Mouse (Mus musculus) cerebellum, adult 2 months (tissue): ENCODE measurements around the gene Snd1. TPM values are rescaled to one million over a fixed set of nuclear protein-coding genes. Genes with fewer than 3 reads are reported as not detected.

Experiments used
- DNase-seq, 2 experiments: peaks; one replicate each; pipeline ENCODE4 v3.0.0; 2021
- H3K27ac ChIP-seq: fragments of 200-500 bp; 2 replicates; pipeline ENCODE4 v1.5.1; 2012; ENCODE audit warnings: low read length, control low read depth, inconsistent platforms; ENCODE audit not compliant: insufficient read depth
- H3K27me3 ChIP-seq: fragments of 200-500 bp; 2 replicates; pipeline ENCODE4 v1.6.1; 2012; ENCODE audit warnings: inconsistent platforms, mild to moderate bottlenecking, low read length, moderate library complexity; ENCODE audit not compliant: control insufficient read depth, insufficient read depth
- H3K4me1 ChIP-seq: fragments of 200-500 bp; 2 replicates; pipeline ENCODE4 v1.6.1; 2011; ENCODE audit warnings: low read length; ENCODE audit not compliant: control insufficient read depth, insufficient read depth
- H3K4me3 ChIP-seq: fragments of 200-500 bp; replicated peaks from 2 replicates; pipeline ENCODE3; 2011; ENCODE audit warnings: mild to moderate bottlenecking, low read depth, low read length, control low read depth; ENCODE audit not compliant: insufficient read depth
- CTCF ChIP-seq: fragments of 200-500 bp; IDR thresholded peaks from 2 replicates; pipeline ENCODE4 v1.5.1; 2011; ENCODE audit warnings: low read depth, mild to moderate bottlenecking, control low read depth, low read length, moderate library complexity, borderline replicate concordance; ENCODE audit not compliant: insufficient read depth
- POLR2A ChIP-seq: fragments of 200-500 bp; IDR thresholded peaks from 2 replicates; pipeline ENCODE4 v1.6.1; 2011; ENCODE audit warnings: low read length, control low read depth, borderline replicate concordance; ENCODE audit not compliant: insufficient read depth
- WGBS: fragments of 180-500 bp; shearing (Covaris S2); methylation state at CpG from one replicate; pipeline ENCODE4 v1.1.7; 2018; 5-methylcytosine and 5-hydroxymethylcytosine counted together
- polyA plus RNA-seq: library from polyadenylated mRNA; depleted of rRNA; stranded (reverse); fragments of >200 nt; gene quantifications from 2 replicates; pipeline ENCODE4 v1.2.3, GENCODE M21; 2012

Gene Snd1
- polyA plus RNA-seq, 1 experiment = 57.0 TPM

DNA sequence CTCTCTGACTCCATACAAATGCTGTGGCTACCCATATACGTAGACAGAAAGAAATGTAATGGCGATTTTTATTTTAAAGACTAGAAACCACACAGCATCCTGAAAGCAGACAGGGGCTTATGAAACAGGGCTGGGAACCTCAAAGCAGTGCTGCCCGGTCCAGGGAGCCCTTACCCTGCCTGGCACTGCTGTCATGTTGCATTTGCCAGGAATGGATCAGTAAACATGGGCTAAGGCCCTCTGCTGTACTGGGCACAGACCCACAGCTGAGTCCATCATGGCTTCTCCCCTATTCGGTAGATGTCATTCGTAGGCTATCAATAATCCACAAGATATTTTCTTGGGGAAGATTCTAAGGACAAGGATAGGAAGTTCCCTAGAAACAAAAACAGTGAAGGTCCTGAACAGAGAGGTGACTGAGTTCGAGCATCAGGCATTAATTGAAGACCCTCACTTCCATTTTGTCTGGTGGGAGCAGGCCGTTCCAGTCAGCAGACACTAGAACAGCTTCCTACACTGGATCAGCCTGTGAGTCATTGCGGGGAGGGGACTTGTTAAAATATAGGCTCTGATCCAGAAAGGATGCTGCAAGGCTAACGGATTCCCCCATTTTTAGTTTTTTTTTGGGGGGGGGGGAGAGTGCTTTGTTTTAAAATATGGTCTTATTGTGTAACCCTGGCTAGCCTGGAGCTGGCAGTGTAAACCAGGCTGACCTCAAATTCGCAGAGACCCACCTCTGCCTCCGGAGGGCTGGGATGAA is 422.6 kb downstream of the Snd1 start:
- TF ChIP-seq CTCF = no peak
- TF ChIP-seq POLR2A = no peak
- WGBS = 80% methylated on average over 11 of the region's 11 CpGs
- DNase-seq = no peak
- Histone ChIP-seq H3K4me1 (no peaks in the 10 kb centered on the region), H3K27me3 (no peaks in the 10 kb centered on the region), H3K4me3 (no peak overlapping the region), H3K27ac (no peak overlapping the region)

DNA sequence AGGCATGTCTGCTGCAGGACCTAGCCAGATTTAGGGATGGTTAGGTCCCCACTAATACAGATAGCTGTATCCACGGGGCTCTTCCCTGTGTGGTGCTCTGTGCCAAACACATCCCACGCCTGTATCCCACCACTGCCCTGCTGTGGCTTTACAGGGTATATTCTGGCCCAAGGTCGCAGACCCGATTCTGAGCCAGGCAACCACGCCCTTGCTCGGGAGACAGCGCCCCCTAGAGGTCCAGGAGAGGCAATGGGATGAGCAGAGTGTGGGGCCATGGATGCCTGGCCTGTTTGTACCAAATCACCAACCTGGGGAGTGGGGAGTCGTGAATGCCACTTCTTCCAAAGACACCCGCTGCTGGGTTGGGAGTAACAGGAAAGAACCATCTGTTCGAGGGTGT is 423.9 kb downstream of the Snd1 start:
- TF ChIP-seq POLR2A (no peak), CTCF (peak; percentile 69)
- H3K4me3 ChIP-seq = no peak overlapping the region
- DNase-seq = peak; percentile 51 to 66
- no peaks in the 10 kb centered on the region for H3K4me1 ChIP-seq
- H3K27ac ChIP-seq = no peak overlapping the region
- 23% methylated on average over 10 of the region's 10 CpGs for WGBS
- no peaks in the 10 kb centered on the region for H3K27me3 ChIP-seq

DNA sequence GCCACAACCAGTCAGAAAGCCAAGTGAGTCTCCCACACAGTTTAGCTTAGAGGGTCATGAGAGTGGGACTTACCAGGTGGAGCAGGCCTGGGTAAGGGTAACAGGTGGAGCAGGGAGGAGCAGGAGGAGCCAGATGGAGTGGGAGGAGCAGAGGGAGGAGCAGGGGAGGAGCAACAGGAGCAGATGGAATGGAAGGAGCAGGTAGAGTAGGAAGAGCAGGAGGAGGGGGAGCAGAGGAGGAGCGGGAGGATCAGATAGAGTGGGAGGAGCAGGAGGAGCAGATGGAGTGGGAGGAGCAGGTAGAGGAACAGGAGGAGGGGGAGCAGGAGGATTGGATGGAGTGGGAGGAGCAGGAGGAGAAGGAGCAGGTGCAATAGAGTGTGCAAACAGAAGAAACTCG is 427.6 kb downstream of the Snd1 start:
- Histone ChIP-seq H3K27ac (no peak overlapping the region), H3K4me1 (no peaks in the 10 kb centered on the region)
- WGBS = 33% methylated on average over 2 of the region's 2 CpGs

DNA sequence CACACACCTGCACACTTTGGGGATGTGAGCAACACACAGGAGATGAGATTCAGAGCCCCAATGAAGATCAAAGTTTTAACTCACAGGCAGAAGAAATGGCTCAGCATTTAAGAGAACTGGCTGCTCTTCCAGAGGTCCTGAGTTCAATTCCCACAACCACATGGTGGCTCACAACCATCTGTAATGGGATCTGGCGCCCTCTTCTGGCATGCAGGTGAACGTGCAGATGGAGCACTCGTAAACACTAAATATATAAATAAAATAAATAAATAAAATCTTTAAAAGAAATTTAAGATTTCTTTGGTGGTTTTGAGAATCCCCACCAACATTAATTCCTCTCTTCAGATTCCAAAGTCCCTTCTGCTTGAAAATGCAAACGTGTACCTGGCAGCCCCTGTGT is 429.5 kb downstream of the Snd1 start:
- no peaks in the 10 kb centered on the region for H3K27me3 ChIP-seq
- 67% methylated on average over 4 of the region's 4 CpGs for WGBS
- H3K27ac ChIP-seq = no peak overlapping the region
- no peak for DNase-seq
- no peaks in the 10 kb centered on the region for H3K4me1 ChIP-seq
- TF ChIP-seq POLR2A = no peak
- TF ChIP-seq CTCF = no peak
- H3K4me3 ChIP-seq = no peak overlapping the region

More for the DNA sequence above, 427.6 kb downstream of the Snd1 start:
- TF ChIP-seq CTCF = no peak
- TF ChIP-seq POLR2A = no peak
- no peak for DNase-seq
- no peak overlapping the region for H3K4me3 ChIP-seq
- no peaks in the 10 kb centered on the region for H3K27me3 ChIP-seq

DNA sequence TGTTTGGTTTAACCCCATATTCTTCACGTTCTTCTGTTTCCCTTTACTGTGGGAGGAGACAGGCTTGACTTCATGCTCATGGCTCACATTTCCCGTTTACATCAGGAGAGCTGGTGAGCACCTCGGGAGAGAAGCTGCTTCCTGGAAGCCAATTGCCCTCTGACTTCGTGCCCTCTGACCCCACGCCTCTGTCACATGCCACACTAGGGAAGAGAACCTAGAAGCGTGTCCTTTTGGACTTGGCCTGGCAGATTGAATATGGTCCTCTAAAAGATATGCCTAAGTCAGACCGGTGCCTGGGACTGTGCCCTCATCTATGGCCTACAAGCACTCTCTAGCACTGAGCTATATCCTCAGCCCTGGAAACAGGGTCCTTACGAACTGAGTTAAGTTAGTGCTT is 430.4 kb downstream of the Snd1 start:
- no peak overlapping the region for H3K27ac ChIP-seq
- H3K4me1 ChIP-seq = no peaks in the 10 kb centered on the region; the same call in 1 of the 2 replicates
- DNase-seq = no peak
- WGBS = 82% methylated on average over 8 of the region's 8 CpGs
- no peak for TF ChIP-seq POLR2A
- TF ChIP-seq CTCF = no peak
- H3K27me3 ChIP-seq = no peaks in the 10 kb centered on the region
- H3K4me3 ChIP-seq = no peak overlapping the region

DNA sequence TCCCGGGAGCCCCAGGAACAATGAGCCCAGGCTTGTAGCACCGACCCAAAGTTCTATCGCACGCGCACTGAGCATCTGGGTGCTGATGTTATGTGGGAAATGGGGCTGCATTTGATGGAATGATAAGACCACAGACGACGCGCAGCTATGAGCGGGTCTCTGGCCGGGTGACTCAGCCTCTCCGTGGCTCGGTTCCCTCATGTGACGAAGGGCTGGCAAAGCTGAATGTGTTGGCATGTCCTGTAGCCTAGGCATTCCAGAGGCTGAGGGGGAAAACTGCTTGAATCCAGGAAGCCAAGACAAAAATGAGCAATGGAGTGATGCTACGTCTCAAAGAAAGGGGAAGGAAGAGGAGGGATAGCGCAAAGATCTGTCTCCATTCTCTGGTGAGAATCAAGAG is 434.9 kb downstream of the Snd1 start:
- WGBS = 45% methylated on average over 15 of the region's 15 CpGs
- no peak overlapping the region for H3K27ac ChIP-seq
- H3K27me3 ChIP-seq = no peaks in the 10 kb centered on the region
- no peak for TF ChIP-seq CTCF
- no peak for TF ChIP-seq POLR2A
- peak in 1 of 2 experiments; percentile 41 for DNase-seq
- H3K4me1 ChIP-seq = no peaks in the 10 kb centered on the region; the same call in 1 of the 2 replicates
- H3K4me3 ChIP-seq = no peak overlapping the region

DNA sequence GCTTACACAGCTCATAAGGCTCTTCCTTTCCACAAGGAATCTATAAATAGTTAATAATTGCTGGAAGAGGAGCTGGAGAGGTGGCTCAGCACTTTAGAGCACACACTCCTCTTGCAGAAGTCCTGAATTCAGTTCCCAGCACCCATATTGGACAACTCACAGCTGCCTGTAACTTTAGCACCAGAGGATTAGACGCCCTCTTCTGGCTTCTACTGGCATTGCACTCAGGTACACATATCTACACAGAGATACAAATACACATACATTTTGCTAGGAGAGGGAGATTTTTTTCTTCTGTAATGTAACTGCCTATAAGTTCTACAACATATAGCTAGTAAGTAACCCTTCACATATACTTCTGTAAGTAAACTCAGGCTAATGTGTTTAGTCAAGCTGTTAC is 440.0 kb downstream of the Snd1 start:
- TF ChIP-seq POLR2A (no peak), CTCF (0 out of 2 replicates have a peak, but pooled peaks have one; percentile 10)
- Histone ChIP-seq H3K4me3 (no peak overlapping the region), H3K27ac (no peak overlapping the region), H3K4me1 (no peaks in the 10 kb centered on the region), H3K27me3 (no peaks in the 10 kb centered on the region)
- 37% methylated on average over 1 of the region's 1 CpGs for WGBS
- DNase-seq = no peak

DNA sequence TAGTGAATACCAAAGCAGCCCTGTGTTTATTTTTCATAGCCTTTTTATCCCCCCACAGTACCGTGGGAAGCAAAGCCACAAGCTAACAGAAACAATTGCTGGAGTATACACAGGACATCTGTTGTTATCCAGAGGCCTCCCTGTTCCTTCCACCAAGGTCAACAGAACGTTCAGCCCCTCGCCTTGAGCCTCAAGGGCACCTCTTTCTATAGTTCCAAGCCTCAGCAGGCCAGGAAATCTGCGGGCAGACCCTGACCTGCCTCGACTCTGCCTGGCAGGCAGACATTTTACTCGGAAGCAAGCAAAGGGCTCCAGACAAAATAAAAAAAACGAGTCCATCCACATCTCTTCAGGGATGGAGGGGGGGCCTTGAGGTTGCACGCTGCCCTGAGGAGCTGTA is 441.7 kb downstream of the Snd1 start:
- H3K4me1 ChIP-seq = no peaks in the 10 kb centered on the region
- no peaks in the 10 kb centered on the region for H3K27me3 ChIP-seq
- 71% methylated on average over 8 of the region's 8 CpGs for WGBS
- no peak for TF ChIP-seq CTCF
- no peak for TF ChIP-seq POLR2A
- DNase-seq = no peak
- H3K4me3 ChIP-seq = no peak overlapping the region
- H3K27ac ChIP-seq = no peak overlapping the region
